Mouse (Mus musculus): ENCODE results near the gene Ephb2.
A peak's percentile ranks its signal among the peaks of the same experiment; 100 is the strongest.

Gene Ephb2

DNA sequence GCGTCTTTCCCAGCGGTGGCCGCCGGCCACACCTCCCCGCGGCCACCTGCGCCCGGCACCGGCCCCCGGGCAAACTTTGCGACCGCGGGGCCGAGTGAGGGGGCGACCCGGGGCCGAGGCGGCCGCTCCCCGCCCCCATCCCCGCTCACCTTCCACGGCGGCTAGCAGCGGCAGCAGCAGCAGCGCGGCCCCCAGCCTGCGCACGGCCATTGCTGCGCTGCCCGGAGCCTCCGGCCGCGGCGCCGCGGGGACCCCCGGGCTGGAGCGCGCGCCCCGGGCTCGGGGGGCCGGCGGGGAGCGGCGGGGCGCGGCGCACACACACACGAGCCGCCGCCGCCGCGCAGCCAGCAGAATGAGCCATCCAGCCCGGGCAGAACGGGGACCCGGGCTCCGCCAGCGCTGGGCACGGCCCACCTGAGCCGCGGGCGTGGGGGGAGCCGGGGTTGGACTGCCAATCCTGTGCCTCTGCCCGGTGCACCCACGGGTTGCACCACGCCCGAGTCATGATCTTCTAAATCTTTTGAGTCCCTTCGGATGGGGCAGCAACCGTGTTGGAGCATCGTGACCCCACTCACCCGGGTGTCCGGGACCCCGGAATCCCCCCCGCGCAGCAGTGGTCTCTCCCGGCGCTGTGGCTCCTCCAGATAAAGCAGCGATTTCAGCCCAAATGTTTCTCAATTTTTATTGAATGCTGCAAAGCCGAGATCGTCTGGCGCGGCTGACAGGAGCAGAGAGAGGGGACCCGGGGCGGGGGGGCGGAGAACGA, at the start of gene Ephb2:
Gene Ephb2 (minus strand): TSS at position 368 of the 766 bp plus-strand sequence.
- peak; percentile 81 for DNase-seq (ENCODE audit: low spot score)

DNA sequence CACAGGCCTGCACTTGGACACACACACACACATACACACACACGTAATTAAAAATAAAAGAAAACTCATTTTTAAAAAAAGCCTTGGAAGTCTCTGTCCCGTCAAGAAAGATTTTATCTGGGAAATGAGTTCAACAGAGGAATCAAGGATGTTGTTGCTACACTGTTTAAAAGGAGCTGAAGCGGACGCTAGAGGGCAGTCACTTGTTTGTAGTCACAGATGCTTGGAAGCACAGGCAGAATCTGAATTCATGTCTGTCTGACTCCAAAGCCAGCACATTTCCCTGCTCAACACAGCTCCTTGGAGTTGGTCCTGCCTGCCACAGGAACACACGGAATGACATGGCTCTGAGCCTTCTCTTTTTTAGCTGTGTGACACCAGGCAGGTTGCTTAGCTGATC, 42.8 kb upstream of the Ephb2 start:
- peak; percentile 71 for DNase-seq (ENCODE audit: low spot score)

DNA sequence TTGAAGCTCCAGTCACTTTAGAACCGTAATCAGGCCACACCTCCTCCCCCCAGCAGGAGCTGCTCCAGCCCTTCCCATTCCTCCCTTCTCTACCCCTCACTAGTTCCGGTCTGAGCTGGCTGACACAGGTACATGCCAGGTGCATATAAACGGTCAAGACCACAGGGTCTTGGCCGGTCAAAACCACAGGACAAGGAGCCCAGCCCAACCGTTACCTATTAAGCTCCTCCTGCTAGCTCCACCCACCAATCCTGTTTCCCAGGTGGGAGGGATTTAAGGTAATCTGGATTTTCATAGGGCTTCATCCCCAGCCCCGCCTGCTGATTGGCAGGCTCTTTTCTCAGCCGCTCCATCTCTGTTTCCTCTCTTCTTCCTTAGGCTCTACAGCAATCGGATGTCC, 42.4 kb upstream of the Ephb2 start:
- DNase-seq (ENCODE audit: low spot score) = peak; percentile 22

DNA sequence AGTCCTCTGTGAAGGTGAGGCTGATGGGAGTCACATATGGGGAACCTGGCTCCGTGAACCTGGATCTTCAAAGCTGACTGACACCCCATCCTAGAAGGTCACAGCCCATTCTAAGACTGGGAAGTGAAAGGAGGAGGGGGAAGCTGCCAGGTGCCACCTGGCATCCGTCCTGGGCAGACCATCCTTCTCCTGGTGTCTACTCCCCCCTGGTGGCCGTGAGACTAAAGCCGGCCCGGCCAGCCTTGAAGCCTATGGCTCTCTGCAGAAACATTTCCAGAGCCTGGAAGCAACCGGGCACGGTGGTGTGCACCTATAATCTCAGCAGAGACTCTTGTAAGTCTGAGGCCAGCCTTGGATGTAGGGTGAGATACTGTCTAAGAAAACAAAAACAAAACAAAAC, 41.2 kb upstream of the Ephb2 start:
- peak; percentile 71 for DNase-seq (ENCODE audit: low spot score)

DNA sequence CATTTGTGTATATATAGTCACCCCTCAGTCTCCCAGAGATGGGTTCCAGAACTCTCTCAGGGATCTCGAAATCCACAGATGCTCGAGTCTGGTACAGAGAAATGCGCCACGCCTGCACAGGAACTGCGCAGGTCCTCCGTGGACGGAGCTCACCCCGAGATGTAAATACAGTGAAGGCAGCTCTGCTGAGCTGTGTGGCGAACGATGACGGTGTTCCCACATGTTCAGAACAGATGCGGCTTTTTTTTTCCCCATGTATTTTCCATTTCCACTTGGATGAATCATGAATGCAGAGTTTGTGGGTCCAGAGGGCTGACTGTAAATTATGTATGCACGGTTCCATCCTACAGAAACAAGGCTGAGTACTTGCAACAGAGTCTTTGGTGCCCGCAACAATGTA, 39.2 kb upstream of the Ephb2 start:
- DNase-seq (ENCODE audit: low spot score) = no peak

DNA sequence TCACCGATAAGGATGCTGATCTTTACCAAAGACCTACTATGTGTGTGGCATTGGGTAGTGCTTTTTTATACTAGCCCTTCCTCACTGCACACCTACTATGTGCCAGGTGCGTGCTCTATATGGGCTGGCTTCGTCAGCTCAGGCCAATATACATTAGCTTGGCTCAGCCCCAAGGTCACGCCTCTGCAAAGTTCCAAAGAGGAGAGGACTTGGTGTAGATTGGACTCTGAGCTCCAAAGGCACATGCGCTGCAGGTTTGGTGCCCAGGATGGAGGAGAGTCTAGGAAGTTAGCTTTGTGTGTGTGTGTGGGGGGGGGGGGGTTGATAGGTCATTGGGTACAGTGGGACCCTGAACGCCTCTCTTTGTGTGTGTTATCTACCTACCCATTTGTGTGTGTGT, 32.6 kb upstream of the Ephb2 start:
- no peak for DNase-seq (ENCODE audit: low spot score)

DNA sequence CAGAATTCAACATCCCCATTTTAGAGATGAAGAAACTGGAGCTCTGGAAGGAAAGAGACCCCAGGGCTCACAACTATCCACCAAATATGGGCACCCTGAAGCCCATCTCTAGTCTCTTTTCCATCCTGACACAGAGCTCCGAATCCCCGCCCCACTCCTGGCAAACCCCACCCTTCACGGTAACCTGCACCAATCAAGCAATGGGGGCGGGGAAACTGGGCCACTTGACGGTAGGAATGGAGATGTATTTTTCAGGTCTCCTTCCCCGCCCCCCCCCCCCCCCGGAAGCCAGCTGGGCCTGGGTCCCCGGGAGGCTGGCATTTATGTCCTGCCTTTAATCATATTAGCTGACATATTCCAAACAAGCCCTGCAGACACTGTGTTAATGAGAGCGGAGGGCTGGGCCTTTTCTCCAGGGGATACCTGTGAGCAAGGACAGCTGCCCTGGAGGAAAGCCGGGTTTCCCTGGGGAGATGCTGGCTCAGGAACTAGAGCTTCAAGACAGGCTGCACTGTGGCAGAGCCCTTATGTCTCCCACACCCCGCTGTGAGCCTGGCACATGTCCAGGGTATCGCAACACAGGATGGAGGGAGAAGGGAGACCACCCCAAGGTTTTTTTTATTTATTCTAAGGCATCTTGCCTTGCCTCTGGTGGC, 32.0 kb upstream of the Ephb2 start:
- DNase-seq (ENCODE audit: low spot score) = peak; percentile 55

DNA sequence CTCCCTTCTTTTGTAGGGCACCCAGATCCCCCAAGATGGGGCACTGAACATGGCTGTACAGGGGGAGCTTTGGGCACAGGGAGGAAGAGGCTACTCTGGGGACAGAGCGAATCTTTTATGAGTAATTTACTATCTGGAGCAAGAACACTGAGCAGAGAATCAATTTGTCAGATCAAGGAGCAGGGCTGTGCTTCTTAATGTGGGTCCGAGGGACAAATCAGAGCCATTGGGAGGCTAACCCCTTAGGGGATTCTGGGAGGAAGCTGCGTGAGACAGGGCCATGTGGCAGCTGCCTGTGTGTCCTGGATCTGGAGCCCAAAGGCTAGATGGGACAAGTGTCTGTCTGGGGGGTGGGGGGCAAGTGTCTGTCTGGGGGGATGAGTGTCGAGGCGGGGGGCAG, 29.7 kb upstream of the Ephb2 start:
- peak; percentile 29 for DNase-seq (ENCODE audit: low spot score)

DNA sequence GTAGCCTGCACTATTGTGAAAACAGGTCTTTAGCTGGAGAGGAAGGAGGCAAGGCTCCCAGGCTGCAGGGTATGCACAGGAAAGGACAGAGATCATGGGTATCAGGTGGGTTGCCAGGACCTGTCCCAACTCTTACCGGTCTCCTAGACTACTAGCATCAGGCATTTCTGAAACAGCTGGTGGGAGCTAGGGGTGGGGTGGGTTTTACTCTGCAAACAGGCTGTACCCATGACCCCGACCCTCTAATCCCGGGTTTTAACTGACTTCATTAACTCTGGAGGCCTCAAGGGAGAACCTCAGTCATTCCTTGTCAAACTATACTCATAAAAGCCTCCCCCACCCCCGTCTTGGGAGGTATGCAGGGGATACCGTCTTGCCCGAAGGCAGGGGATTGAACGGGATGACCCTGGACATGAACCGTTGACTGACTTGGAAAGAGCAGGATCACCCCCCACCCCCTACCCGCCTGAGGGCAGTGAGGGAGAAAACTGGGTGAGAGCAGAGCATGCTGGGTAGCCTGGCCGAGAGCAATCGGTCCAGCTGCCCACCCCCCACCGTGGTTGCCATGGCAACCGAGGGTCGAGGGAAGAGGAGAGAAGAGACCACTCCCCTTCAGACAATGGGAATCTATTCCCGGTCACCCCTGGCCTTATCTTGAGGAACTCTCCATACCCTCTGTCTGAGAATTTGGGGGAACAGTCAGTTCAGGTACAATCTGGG, 29.1 kb upstream of the Ephb2 start:
- peak; percentile 87 for DNase-seq (ENCODE audit: low spot score)

DNA sequence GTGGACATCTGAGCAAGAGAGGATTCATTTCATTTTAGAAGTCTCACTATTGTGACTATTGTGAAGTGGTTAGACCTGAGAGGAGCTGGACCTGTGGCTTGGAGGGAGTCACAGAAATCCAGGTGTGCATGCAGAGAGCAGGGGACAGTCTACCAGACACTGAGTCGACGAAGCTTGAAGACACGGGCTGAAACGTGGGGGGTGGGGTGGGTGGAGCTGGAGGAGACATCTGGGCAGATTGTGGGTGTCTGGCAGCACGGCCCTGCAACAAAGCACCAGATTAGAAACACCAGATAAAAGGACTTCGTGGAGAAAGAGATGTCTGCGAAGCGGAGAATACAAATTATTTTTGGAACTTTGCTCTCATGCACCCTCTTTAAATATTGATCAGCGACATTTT, 27.7 kb upstream of the Ephb2 start:
- DNase-seq (ENCODE audit: low spot score) = no peak

DNA sequence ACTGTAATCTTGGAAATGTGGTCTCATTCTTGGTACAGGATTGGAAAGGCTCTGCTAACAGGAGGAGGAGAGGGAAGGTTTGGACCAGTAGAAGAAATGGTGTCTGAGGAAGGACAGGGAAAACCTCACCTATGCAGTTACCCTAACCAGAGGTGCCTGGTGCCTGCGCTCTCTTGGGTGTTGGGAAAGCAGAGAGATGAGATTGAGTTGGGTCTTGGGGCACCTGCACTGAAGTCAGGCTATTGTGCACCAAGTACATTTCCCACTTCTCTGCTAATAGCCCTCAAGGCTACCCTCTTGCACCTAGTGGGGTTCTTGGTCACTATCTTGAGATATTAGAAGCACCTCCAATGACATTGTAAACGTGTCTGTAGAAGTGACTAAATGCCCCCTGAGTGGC, 26.6 kb upstream of the Ephb2 start:
- no peak for DNase-seq (ENCODE audit: low spot score)

DNA sequence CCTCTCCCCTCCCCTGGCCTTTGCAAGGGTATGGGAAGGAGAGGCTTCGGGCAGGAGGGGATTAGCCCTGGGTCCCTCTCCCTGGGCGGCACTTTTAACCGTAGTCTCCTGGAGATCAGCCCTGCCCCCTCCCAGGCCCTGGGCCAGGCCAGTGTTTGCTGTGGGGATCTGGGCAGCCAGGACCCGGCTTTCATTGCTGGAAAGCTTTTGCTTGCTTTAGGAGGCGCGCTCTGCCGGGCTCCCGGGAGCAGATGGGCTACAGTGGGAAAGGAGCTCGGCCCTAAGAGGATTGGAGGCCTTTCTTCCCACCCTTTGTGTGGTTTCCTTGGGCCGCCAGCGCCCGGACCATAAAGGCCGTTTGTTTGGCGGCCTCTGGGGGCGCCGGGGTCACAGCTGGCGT, 26.0 kb upstream of the Ephb2 start:
- DNase-seq (ENCODE audit: low spot score) = peak; percentile 50

DNA sequence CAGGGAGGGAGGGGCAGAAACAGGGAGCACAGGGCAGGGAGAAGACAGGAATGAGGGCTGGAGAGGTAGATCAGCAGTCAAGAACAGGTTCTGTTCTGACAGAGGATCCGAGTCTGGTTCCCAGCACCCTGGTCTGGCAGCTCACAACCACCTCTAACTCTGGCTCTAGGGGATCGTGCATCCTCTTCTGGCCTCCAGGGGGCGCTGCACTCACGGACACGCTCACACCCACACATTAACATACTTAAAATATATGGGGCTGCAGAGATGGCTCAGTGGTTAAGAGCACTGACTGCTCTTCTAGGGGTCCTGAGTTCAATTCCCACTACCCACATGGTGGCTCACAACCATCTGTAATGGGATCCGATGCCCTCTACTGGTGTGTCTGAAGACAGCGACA, 24.2 kb upstream of the Ephb2 start:
- no peak for DNase-seq (ENCODE audit: low spot score)

DNA sequence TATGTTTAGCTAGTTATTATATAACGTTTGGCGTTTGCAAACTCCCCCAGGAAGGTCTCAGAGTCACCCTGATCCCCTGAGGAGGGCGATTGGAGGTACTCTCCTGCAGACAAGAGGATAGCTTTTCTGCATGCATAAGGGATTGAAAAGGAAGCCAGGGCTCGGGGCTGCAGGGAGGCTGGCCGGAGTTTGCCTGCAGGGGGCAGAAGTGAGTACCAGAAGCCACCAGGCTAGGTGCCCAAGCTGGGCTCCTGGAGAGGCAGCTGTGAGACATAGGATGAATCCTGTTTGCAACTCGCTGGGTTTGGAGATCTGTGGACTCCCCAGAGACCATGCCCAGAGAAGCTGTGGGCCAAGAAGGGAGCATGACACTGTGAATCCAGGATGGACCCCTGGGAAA, 19.3 kb upstream of the Ephb2 start:
- peak; percentile 35 for DNase-seq (ENCODE audit: low spot score)

DNA sequence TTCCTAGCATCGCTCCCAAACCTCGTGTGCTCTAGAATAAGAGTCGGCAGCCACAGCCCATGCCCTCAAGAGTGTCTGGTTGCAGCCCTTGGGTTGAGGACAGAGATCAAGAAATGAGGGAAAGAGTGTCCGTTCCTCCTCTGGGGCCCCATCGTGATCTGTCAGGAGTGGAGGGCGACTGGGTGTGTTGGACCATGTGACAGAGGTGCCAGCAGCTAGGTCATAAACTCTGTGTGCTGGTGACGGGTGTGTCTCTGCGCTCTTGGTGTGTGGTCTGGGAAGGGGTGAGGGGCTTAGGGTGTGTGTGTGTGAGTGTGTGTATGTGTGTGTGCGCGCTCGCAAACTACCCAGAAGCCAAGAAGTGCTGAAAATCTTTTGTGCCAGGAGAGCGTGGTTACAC, 17.2 kb upstream of the Ephb2 start:
- no peak for DNase-seq (ENCODE audit: low spot score)

DNA sequence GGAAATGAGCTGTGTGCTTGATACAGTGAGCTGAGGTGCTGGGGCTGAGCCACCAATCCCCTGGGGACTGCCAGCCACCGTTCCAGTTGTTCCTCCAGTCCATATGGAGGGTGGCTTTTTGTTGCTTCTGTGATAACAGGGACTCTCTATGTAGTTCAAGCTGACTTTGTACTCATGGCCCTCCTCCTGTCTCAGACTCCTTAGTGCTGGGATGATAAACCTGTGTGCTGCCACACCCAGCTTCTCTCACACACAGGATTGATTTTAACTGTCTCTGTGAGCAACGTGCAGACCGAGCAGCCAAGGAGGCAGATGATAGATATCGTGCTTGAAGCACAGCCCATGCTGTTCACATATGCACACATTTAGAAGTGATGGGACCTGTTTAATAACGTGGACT, 16.3 kb upstream of the Ephb2 start:
- no peak for DNase-seq (ENCODE audit: low spot score)

DNA sequence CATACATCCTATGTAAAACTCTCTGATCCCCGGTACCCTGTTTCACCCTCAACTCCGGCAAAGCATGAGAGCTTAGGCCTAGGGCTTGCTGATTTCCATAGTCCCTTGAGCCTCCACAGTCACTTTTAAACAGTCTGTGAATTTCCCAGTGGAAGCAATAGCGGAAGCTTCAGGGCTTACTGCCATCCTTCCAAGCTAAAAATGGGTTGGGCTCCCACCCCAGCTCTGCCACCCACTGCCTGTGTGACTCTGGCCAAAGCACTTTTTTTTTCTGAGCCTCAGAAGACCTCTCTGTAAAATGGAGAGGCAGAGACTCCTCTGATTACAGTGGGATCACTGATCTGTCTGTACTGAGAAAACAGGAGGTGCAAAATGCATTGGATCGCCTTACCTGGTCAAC, 12.8 kb upstream of the Ephb2 start:
- no peak for DNase-seq (ENCODE audit: low spot score)

DNA sequence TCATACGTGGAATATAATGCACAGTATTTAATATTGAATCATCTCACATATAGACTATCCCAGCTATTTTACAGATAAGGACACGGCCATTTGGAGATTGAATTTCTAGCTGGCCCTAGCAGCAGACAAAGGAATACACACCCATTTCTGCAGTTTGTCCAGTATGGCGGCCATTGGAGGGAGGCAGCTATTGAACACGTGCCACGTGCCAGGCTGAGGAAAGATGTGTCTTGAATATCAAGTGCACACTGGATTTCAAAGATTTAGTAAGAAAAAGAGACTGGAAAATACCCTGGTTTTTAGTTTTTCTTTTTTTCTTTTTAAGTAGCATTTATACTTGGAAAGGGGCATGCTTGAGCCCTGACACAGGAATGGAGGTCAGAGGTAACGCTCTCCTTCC, 11.4 kb upstream of the Ephb2 start:
- DNase-seq (ENCODE audit: low spot score) = no peak

DNA sequence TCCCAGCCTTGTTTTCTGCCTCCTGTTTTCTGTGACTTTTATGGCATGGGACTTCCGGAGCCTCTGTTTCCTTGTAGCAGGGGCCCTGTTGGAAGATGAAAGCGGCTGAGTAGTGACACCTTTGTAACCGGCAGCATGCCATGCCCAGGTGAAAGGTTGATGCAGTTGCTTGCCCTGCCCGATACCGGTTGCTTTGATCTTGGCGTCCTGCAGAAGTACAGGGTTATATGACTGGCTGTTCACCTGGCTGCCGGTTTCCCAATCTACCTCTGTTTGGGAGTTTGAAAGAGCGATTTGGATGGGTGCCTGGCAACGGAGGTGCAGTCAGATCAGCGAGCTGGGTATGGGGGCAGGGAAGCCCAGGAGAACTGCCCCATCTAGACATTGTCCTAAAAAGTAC, 7.0 kb upstream of the Ephb2 start:
- DNase-seq (ENCODE audit: low spot score) = no peak

DNA sequence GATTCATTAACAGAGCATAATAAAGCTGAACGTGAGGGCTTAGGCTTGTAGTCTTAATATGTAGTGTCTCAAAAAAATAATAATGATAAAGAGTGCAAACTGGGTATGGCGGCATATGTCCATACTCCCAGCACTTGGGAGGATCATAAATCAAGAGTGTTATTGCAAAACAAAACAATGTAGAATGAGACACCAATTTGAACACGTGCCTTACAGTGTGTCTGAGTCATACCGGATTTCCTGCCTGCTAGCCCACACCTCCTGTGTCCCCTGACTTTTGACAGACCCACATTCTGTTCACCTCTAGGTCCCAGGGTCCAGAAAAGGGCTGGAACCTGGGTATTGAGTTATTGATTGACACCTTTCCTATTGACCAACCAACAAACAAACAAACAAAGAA, 6.2 kb upstream of the Ephb2 start:
- no peak for DNase-seq (ENCODE audit: low spot score)

DNA sequence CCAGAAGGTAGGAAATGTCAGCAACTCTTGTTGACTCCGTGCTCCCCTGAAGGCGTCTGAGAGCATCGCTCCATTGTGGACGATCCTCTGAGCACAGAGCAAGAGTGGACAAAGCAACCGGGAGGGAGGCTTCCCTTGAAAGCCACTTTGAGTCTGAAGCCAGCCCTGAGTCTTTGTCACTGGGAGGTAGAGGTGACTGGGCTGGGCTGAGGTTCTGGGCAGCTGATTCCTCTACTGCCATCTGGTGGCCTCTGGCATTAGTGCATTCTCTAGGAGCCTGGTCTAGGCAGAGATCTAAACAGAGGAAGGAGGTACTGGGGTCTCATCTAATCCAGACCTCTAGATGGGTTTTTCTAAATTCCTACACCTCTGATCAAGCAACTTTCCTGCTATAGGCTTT, 5.3 kb upstream of the Ephb2 start:
- peak; percentile 91 for DNase-seq (ENCODE audit: low spot score)

DNA sequence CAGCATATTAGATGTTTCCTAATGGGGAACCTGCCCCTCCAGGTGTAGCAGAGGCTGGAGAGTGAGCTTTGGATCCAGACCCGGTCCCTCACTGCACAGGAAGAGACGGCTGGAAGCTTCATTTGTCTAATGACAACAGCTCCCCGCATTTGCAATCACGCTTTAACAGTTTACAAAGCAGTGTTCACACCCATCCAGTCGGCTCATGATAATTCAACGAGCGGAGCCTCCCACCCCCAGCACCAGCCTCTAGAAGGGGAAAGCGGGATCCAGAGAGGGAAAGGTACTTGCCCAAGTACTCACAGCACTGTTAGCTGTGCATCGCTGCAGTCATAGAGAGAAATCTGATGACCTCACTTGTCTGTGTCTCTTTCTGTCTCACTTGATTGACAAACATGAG, 2.7 kb upstream of the Ephb2 start:
- no peak for DNase-seq (ENCODE audit: low spot score)

DNA sequence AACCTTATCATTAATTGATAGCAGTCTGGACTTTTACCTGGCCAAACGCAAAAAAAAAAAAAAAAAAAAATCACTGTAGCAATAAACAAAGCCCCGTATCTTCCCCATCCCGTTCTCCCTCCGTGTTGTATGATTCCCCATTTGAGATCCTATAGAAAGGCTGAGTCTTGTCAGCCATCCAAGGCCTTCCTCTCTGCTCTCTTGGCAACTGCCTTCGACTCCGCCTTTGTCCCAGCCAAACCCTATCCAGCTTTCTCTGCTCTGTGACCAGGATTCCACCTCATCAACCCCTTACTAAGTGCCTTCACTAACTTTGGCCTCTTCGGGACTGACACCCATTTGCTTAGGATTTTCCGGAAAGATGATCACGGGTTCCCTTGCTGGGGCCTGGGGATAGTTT, 2.2 kb upstream of the Ephb2 start:
- DNase-seq (ENCODE audit: low spot score) = no peak

Data from embryo, embryonic 10 days (tissue).